ENCODE assay signal across 8 mouse cellular contexts in the genomic region with DNA sequence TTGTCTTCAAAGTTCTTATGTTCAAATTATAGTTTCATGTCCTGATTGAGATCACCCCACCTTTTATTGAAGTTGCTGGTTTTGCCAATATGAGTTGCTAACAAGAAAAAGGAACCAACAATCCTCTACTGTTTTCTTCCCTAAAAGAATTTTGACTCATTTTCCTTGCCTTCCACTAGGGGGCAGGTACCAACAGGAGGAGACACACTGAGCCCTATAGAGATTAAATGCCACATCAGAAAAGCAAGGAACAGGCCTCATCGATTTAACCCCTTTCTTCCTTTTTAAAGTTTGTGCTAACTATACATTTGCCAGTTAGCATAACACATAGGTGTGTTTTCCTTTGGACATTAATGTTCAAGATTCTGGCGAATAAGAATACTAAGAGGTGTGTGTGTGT. TPM values are rescaled to one million over a fixed set of nuclear protein-coding genes. Genes with fewer than 3 reads are reported as not detected.
DNase-seq lines count a peak whose midpoint lies in the region; ATAC-seq and TF ChIP-seq lines count a peak whose summit lies in the region.

No protein-coding gene starts in this region.

- 0 out of 2 replicates have a peak, but pooled peaks have one; percentile 51 for ATAC-seq in liver, embryonic 11.5 days (replicated peaks; ENCODE audit: low FRiP score)
- ATAC-seq in embryonic facial prominence, embryonic 14.5 days (ENCODE audit: low read depth) = peak; percentile 33; the same call in 1 of the 2 replicates
- peak; percentile 62; the same call in 1 of the 2 replicates for ATAC-seq in midbrain, postnatal 0 days (ENCODE audit: low FRiP score)

- peak; percentile 85 for TF ChIP-seq CTCF in midbrain, postnatal 0 days (IDR thresholded peaks at IDR 0.05)

- DNase-seq in liver, embryonic 11.5 days (ENCODE audit: low spot score) = no peak
- DNase-seq in liver = no peak
- peak; percentile 73 for DNase-seq in NIH3T3 (ENCODE audit: low read depth)
- peak; percentile 51 for DNase-seq in embryonic facial prominence, embryonic 14.5 days (ENCODE audit: low spot score)
- DNase-seq in midbrain, postnatal 0 days (ENCODE audit: low spot score) = peak; percentile 52
- no peak for DNase-seq in natural killer cell, adult 2 months (ENCODE audit: low spot score in 2 of 2)
- no peak for DNase-seq in right cerebral cortex, postnatal 36 days (ENCODE audit: low spot score in 2 of 2)
- no peak for DNase-seq in thymus, postnatal 25 days

- no peak overlapping the region for H3K9ac ChIP-seq in liver, embryonic 11.5 days (ENCODE audit: low read depth, low read length)
- no peak overlapping the region for H3K9ac ChIP-seq in embryonic facial prominence, embryonic 14.5 days (ENCODE audit: low read depth, low read length)
- no peak overlapping the region for H3K9ac ChIP-seq in midbrain, postnatal 0 days (replicated peaks; ENCODE audit: low read length, poor library complexity, severe bottlenecking)

- H3K4me2 ChIP-seq in liver, embryonic 11.5 days = no peak overlapping the region
- H3K4me2 ChIP-seq in embryonic facial prominence, embryonic 14.5 days (ENCODE audit: low read depth, low read length) = no peak overlapping the region
- H3K4me2 ChIP-seq in midbrain, postnatal 0 days (ENCODE audit: low read depth, low read length, poor library complexity, severe bottlenecking) = no peak overlapping the region

- no peaks in the 10 kb centered on the region for H3K9me3 ChIP-seq in liver, embryonic 11.5 days (ENCODE audit: control insufficient read depth, low read length)
- H3K9me3 ChIP-seq in embryonic facial prominence, embryonic 14.5 days (ENCODE audit: control insufficient read depth, low read length) = no peaks in the 10 kb centered on the region
- no peaks in the 10 kb centered on the region for H3K9me3 ChIP-seq in midbrain, postnatal 0 days (ENCODE audit: low read length)

- H3K4me1 ChIP-seq in liver, embryonic 11.5 days (replicated peaks; ENCODE audit: control insufficient read depth, insufficient read depth, low read length) = peaks cover 2% of the 10 kb centered on the region; the same call in 1 of the 2 replicates
- H3K4me1 ChIP-seq in embryonic facial prominence, embryonic 14.5 days (ENCODE audit: control insufficient read depth, insufficient read depth, low read length) = no peaks in the 10 kb centered on the region
- H3K4me1 ChIP-seq in midbrain, postnatal 0 days (ENCODE audit: insufficient read depth, low read length) = no peaks in the 10 kb centered on the region

- WGBS in liver, embryonic 11.5 days = 39% methylated on average over 2 of the region's 2 CpGs
- 39% methylated on average over 2 of the region's 2 CpGs for WGBS in embryonic facial prominence, embryonic 14.5 days
- 51% methylated on average over 2 of the region's 2 CpGs for WGBS in midbrain, postnatal 0 days

- H3K27me3 ChIP-seq in liver, embryonic 11.5 days (replicated peaks; ENCODE audit: control insufficient read depth, insufficient read depth, low read length) = no peaks in the 10 kb centered on the region
- no peaks in the 10 kb centered on the region for H3K27me3 ChIP-seq in embryonic facial prominence, embryonic 14.5 days (replicated peaks; ENCODE audit: control insufficient read depth, insufficient read depth, low read length)
- no peaks in the 10 kb centered on the region for H3K27me3 ChIP-seq in midbrain, postnatal 0 days (ENCODE audit: insufficient read depth, low read length)

- no peak overlapping the region for H3K27ac ChIP-seq in liver, embryonic 11.5 days (ENCODE audit: low read depth, low read length)
- no peak overlapping the region for H3K27ac ChIP-seq in embryonic facial prominence, embryonic 14.5 days (replicated peaks; ENCODE audit: low read depth, low read length)
- H3K27ac ChIP-seq in midbrain, postnatal 0 days (ENCODE audit: low read depth, low read length) = no peak overlapping the region

- no peak overlapping the region for H3K4me3 ChIP-seq in liver, embryonic 11.5 days (ENCODE audit: low read depth, low read length)
- no peak overlapping the region for H3K4me3 ChIP-seq in embryonic facial prominence, embryonic 14.5 days (ENCODE audit: low read depth, low read length)
- no peak overlapping the region for H3K4me3 ChIP-seq in midbrain, postnatal 0 days (ENCODE audit: low read depth, low read length)

- no peaks in the 10 kb centered on the region for H3K36me3 ChIP-seq in liver, embryonic 11.5 days (ENCODE audit: control insufficient read depth, insufficient read depth, low read length)
- no peaks in the 10 kb centered on the region for H3K36me3 ChIP-seq in embryonic facial prominence, embryonic 14.5 days (ENCODE audit: control insufficient read depth, insufficient read depth, low read length)
- H3K36me3 ChIP-seq in midbrain, postnatal 0 days (ENCODE audit: insufficient read depth, low read length) = no peaks in the 10 kb centered on the region

RNA-seq across cellular contexts. Expression of gene Cd200r1, which starts 2.4 kb away (rescaled TPM):
- 5.9 and 6.1 TPM in 2 replicates for polyA plus RNA-seq in liver, embryonic 11.5 days (2014; fragmentation: Nextera tagmentation; extraction: Ambion mirVana)
- 1.5 and 2.1 TPM in 2 replicates for polyA plus RNA-seq in embryonic facial prominence, embryonic 14.5 days (2014; fragmentation: Nextera tagmentation; extraction: Ambion mirVana)
- 1.6 TPM in 1 of 2 replicates, not detected in the other for total RNA-seq in midbrain, postnatal 0 days (2014; rRNA removed)
- polyA plus RNA-seq in midbrain, postnatal 0 days (2015; fragmentation: Nextera tagmentation; extraction: Ambion mirVana) = 0.20 and 0.52 TPM in 2 replicates

RNA-seq across cellular contexts. Expression of gene Gtpbp8, which starts 21.8 kb away (rescaled TPM):
- polyA plus RNA-seq in liver, embryonic 11.5 days (2014; fragmentation: Nextera tagmentation; extraction: Ambion mirVana) = 30.3 and 32.5 TPM in 2 replicates
- polyA plus RNA-seq in embryonic facial prominence, embryonic 14.5 days (2014; fragmentation: Nextera tagmentation; extraction: Ambion mirVana) = 27.8 and 30.3 TPM in 2 replicates
- 42.5 and 46.7 TPM in 2 replicates for total RNA-seq in midbrain, postnatal 0 days (2014; rRNA removed)
- 36.6 and 38.8 TPM in 2 replicates for polyA plus RNA-seq in midbrain, postnatal 0 days (2015; fragmentation: Nextera tagmentation; extraction: Ambion mirVana)

RNA-seq across cellular contexts. Expression of gene Cd200r4, which starts 43.6 kb away (rescaled TPM):
- polyA plus RNA-seq in liver, embryonic 11.5 days (2014; fragmentation: Nextera tagmentation; extraction: Ambion mirVana) = 0.17 and 0.51 TPM in 2 replicates
- 0.20 and 0.56 TPM in 2 replicates for polyA plus RNA-seq in embryonic facial prominence, embryonic 14.5 days (2014; fragmentation: Nextera tagmentation; extraction: Ambion mirVana)
- total RNA-seq in midbrain, postnatal 0 days (2014; rRNA removed) = not detected in 2 replicates
- polyA plus RNA-seq in midbrain, postnatal 0 days (2015; fragmentation: Nextera tagmentation; extraction: Ambion mirVana) = 0.09 TPM in 2 replicates

RNA-seq across cellular contexts. Expression of gene Nepro, which starts 43.9 kb away (rescaled TPM):
- 10.1 and 10.4 TPM in 2 replicates for polyA plus RNA-seq in liver, embryonic 11.5 days (2014; fragmentation: Nextera tagmentation; extraction: Ambion mirVana)
- polyA plus RNA-seq in embryonic facial prominence, embryonic 14.5 days (2014; fragmentation: Nextera tagmentation; extraction: Ambion mirVana) = 7.9 and 8.8 TPM in 2 replicates
- 3.5 and 5.9 TPM in 2 replicates for total RNA-seq in midbrain, postnatal 0 days (2014; rRNA removed)
- polyA plus RNA-seq in midbrain, postnatal 0 days (2015; fragmentation: Nextera tagmentation; extraction: Ambion mirVana) = 2.4 and 2.9 TPM in 2 replicates

Comparison
In these comparisons a context has a peak if more than half of its experiments do, and no peak if none do; other contexts are left out.
1. DNase-seq: peak in NIH3T3 (single experiment), embryonic facial prominence, embryonic 14.5 days (single experiment) and midbrain, postnatal 0 days (single experiment); none in liver, embryonic 11.5 days (single experiment), liver (single experiment), natural killer cell, adult 2 months (0 of 2), right cerebral cortex, postnatal 36 days (0 of 2) and thymus, postnatal 25 days (single experiment).
2. Peak in every context shown above with its lines, with median percentiles within 50 percentile points of each other: ATAC-seq.